Mouse (Mus musculus) heart, embryonic 12.5 days (tissue): Measurements from ENCODE around the gene Plekhg2. TPM values are rescaled to one million over a fixed set of nuclear protein-coding genes. Genes with fewer than 3 reads are reported as not detected.

Experiments
- ATAC-seq: fragments of 200-750 bp; cut with Nextera tagmentation; 2 replicates; pipeline ENCODE4 v1.8.0; 2017; ENCODE audit warnings: moderate TSS enrichment, moderate library complexity; ENCODE audit not compliant: insufficient number of reproducible peaks, low FRiP score
- H3K27ac ChIP-seq: fragments of 300-500 bp; sonication (generic); 2 replicates; pipeline ENCODE4 v1.5.1; 2016; ENCODE audit warnings: mild to moderate bottlenecking, moderate library complexity; ENCODE audit not compliant: poor library complexity, severe bottlenecking
- H3K27me3 ChIP-seq: fragments of 300-500 bp; sonication (generic); replicated peaks from 2 replicates; pipeline ENCODE4 v1.6.1; 2016; ENCODE audit warnings: mild to moderate bottlenecking, moderate library complexity
- H3K36me3 ChIP-seq: fragments of 300-500 bp; sonication (generic); 2 replicates; pipeline ENCODE4 v1.6.1; 2016; ENCODE audit warnings: mild to moderate bottlenecking, moderate library complexity
- H3K4me1 ChIP-seq: fragments of 300-500 bp; sonication (generic); replicated peaks from 2 replicates; pipeline ENCODE4 v1.6.1; 2016; ENCODE audit warnings: mild to moderate bottlenecking
- H3K4me2 ChIP-seq: fragments of 300-500 bp; sonication (generic); 2 replicates; pipeline ENCODE4 v1.6.1; 2016; ENCODE audit warnings: mild to moderate bottlenecking, moderate library complexity
- H3K4me3 ChIP-seq: fragments of 300-500 bp; sonication (generic); 2 replicates; pipeline ENCODE4 v1.5.1; 2016; ENCODE audit warnings: mild to moderate bottlenecking
- H3K9ac ChIP-seq: fragments of 300-500 bp; sonication (generic); 2 replicates; pipeline ENCODE4 v1.6.1; 2016; ENCODE audit warnings: mild to moderate bottlenecking, moderate library complexity
- H3K9me3 ChIP-seq: fragments of 300-500 bp; sonication (generic); replicated peaks from 2 replicates; pipeline ENCODE4 v1.6.1; 2016; ENCODE audit warnings: mild to moderate bottlenecking, moderate library complexity
- WGBS: fragments of 180-500 bp; shearing (Covaris S2); methylation state at CpG from one replicate; pipeline ENCODE4 v1.1.7; 2016; 5-methylcytosine and 5-hydroxymethylcytosine counted together
- polyA plus RNA-seq: library from polyadenylated mRNA; unstranded; fragments of >200 nt; fragmentation: Nextera tagmentation; extraction: Ambion mirVana; gene quantifications from 2 replicates; pipeline ENCODE4 v1.2.1, GENCODE M21; 2016

Gene Plekhg2
- polyA plus RNA-seq, 1 experiment from 2014 or later, result 58.0 TPM

DNA sequence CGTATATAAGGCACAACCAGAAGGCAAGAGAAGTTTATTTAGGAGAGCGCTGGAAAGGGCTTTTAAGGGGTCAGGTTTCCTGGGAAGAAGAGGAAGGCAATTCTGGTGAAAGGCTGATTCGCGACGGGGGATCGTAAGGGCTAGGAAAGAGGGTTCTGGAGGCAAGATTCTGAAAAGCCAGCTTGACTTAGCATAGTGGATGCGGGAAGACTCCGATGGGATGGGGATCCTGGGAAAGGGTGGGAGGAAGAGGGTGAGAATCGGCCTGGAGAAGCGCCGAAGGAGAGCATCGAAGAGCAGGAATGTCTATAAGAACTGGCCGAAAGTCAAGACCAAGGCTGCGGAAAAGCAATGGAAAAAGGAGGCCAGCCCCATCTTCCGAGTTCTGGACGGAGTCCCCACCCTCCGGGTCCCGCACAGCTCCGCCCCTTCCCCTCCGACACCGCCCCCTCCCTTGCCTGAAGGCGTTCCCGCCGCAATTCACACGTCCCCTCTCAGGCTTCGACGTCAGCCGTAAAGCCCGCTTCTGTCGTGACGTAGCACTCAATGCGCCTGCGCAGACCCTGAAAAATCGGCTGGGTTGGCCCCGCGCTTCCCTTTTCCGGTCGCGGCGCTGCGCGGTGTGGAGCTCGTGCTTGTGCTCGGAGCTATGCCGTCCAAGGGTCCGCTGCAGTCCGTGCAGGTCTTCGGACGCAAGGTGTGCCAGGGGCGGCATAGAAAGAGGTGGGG, 22.1 kb downstream of the Plekhg2 start, which contains the start of gene Rps16:
TSS of gene Rps16 (plus strand) at position 498 of the 729 bp plus-strand sequence.
- WGBS, result under 1% methylated on average over 50 of the region's 50 CpGs
- H3K36me3 ChIP-seq, result peaks cover 33% of the 10 kb centered on the region
- peak within 1 kb of the TSS; percentile 84 for H3K27ac ChIP-seq
- peak within 1 kb of the TSS; percentile 94 for H3K4me3 ChIP-seq
- peak within 1 kb of the TSS; percentile 95 for H3K4me2 ChIP-seq
- peaks cover 18% of the 10 kb centered on the region for H3K4me1 ChIP-seq
- no peaks in the 10 kb centered on the region for H3K27me3 ChIP-seq
- peak; percentile 97 for ATAC-seq
- H3K9ac ChIP-seq, result peak within 1 kb of the TSS; percentile 99
- H3K9me3 ChIP-seq, result no peaks in the 10 kb centered on the region

DNA sequence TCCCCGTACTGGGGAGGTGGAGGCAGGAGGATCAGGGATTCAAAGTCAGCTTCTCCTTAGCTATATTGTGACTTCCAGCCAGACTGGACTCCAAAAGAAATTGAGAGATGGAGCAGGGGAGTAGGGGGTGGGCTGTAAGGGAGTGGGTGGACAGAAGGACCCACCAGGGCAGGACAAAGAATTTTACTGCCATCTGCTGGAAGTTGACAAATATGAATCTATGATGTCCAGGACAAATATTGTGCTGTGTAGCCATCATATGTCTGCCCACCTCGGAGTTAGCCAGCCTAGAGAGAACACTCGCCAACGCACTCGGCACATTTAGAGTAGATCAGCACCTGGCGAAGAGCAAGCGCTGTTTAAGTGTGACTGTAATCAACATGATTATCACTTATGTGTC, 23.8 kb downstream of the Plekhg2 start:
- no peak for ATAC-seq
- no peaks in the 10 kb centered on the region for H3K27me3 ChIP-seq
- peaks cover 21% of the 10 kb centered on the region for H3K36me3 ChIP-seq
- H3K9me3 ChIP-seq, result no peaks in the 10 kb centered on the region
- 82% methylated on average over 7 of the region's 7 CpGs for WGBS
- H3K4me3 ChIP-seq, result no peak overlapping the region
- no peak overlapping the region for H3K4me2 ChIP-seq
- H3K27ac ChIP-seq, result no peak overlapping the region
- no peak overlapping the region for H3K9ac ChIP-seq
- peaks cover 18% of the 10 kb centered on the region for H3K4me1 ChIP-seq

DNA sequence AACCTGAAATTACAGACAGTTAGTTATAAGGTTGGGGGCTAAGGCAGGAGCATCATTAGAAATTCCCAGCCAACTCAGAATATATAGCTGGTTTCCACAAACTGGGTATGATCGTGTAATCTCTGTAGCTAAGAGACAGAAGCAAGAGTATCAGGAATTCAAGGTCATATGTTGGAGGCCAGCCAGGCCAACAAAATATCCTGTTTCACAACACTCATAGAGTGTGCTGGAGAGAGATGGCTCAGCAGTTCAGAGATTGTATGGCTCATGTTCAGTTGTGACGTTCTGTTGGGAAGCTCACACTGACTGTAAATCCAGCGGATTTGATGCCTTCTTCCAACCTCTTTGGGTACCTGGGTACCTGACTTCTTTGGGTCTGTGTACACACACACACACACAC, 24.7 kb downstream of the Plekhg2 start:
- no peak overlapping the region for H3K27ac ChIP-seq
- H3K36me3 ChIP-seq, result peaks cover 13% of the 10 kb centered on the region
- no peaks in the 10 kb centered on the region for H3K27me3 ChIP-seq
- WGBS, result 70% methylated on average over 3 of the region's 3 CpGs
- H3K9ac ChIP-seq, result peak overlapping the region; percentile 36; the same call in 1 of the 2 replicates
- H3K4me1 ChIP-seq, result peaks cover 18% of the 10 kb centered on the region
- ATAC-seq, result no peak
- H3K4me2 ChIP-seq, result no peak overlapping the region
- no peaks in the 10 kb centered on the region for H3K9me3 ChIP-seq
- no peak overlapping the region for H3K4me3 ChIP-seq

DNA sequence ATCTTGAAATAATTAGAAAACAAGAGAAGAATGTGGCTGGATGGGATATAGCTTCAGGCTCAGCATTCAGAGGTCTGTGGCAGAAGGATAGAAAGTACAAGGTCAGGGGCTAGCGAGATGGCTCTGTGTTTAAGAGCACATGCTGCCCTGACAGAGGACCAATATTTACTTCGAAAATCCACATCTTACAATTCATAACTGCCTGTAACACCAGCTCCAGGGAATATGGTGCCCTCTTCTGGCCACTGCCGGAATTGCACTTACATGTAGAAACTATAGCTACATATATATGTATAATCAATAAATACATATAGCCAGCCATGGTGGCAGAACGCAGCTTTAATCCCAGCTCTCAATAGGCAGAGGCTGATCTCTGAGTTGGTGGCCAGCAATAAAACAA, 27.8 kb downstream of the Plekhg2 start:
- H3K4me3 ChIP-seq, result no peak overlapping the region
- H3K4me1 ChIP-seq, result peaks cover 9% of the 10 kb centered on the region
- WGBS, result 12% methylated on average over 4 of the region's 4 CpGs
- H3K27me3 ChIP-seq, result no peaks in the 10 kb centered on the region
- no peak overlapping the region for H3K4me2 ChIP-seq
- no peaks in the 10 kb centered on the region for H3K36me3 ChIP-seq
- H3K9ac ChIP-seq, result no peak overlapping the region
- no peak overlapping the region for H3K27ac ChIP-seq
- no peak for ATAC-seq
- no peaks in the 10 kb centered on the region for H3K9me3 ChIP-seq

- no peaks in the 10 kb centered on the region for H3K36me3 ChIP-seq
- H3K9ac ChIP-seq, result no peak overlapping the region
- peaks cover 13% of the 10 kb centered on the region for H3K4me1 ChIP-seq
- 38% methylated on average over 7 of the region's 7 CpGs for WGBS
- no peak overlapping the region for H3K4me2 ChIP-seq
- no peak overlapping the region for H3K4me3 ChIP-seq
- no peaks in the 10 kb centered on the region for H3K27me3 ChIP-seq
- no peaks in the 10 kb centered on the region for H3K9me3 ChIP-seq
- no peak for ATAC-seq
- no peak overlapping the region for H3K27ac ChIP-seq
These were observed 31.0 kb downstream of the Plekhg2 start for GRCm38 (mm10) chr7:28341381-28341780.

GRCm38 (mm10) chr7:28339213-28339917, 33.0 kb downstream of the Plekhg2 start:
- peak overlapping the region; percentile 90 for H3K27ac ChIP-seq
- no peak for ATAC-seq
- peaks cover 16% of the 10 kb centered on the region for H3K4me1 ChIP-seq
- H3K27me3 ChIP-seq, result no peaks in the 10 kb centered on the region
- H3K36me3 ChIP-seq, result peaks cover 8% of the 10 kb centered on the region
- H3K9ac ChIP-seq, result peak overlapping the region; percentile 71; the same call in 1 of the 2 replicates
- H3K4me2 ChIP-seq, result peak overlapping the region; percentile 95
- 78% methylated on average over 19 of the region's 19 CpGs for WGBS
- H3K4me3 ChIP-seq, result peak overlapping the region; percentile 93
- no peaks in the 10 kb centered on the region for H3K9me3 ChIP-seq

DNA sequence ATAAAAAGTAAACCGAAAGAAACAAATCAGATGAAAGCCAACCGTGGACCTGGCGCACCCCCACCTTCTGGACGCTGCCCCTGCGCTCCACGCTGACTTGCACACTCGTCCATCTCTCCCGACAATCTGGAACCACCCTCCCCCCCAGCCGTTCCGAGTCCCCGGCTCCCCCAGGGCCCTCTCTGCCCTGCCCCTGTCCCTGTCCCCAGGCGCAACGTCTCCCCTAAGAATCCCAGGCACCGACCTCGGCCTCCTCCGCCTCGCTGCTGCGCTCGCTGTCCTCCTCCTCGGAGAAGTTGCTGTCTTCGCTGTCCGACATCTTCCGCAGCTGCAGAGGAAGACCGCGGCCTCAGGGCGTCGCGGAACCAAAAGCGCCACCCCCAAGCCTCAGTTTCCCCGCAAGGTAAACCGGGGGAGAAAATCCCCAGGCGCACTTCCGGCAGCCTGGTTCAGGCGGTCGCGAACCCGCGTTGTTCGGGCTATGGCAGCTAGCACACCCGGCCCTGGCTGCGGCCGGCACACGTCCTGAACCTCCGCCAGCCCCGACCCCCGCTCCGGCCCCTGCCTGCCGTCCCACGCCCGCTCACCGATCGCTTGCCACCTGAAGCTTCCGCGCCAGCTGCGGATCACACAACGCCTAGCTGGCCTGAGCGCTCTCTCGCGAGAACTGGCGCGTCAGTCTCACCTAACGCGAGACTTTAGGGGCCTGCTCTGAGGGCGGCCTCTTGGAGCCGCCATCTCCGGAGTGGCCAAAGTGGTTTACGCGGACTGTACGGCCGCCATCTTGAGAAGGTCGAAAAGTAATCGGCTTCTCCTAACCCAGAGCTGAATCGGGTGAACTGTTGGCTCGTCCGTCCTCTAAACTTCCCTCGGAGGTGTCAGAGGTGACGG, 34.0 kb downstream of the Plekhg2 start, which contains the start of gene Supt5:
TSS of gene Supt5 (minus strand) at position 639 of the 891 bp plus-strand sequence.
- peaks cover 14% of the 10 kb centered on the region for H3K36me3 ChIP-seq
- under 1% methylated on average over 77 of the region's 77 CpGs for WGBS
- H3K4me3 ChIP-seq, result peak within 1 kb of the TSS; percentile 93
- H3K9ac ChIP-seq, result peak within 1 kb of the TSS; percentile 95
- peaks cover 16% of the 10 kb centered on the region for H3K4me1 ChIP-seq
- peak within 1 kb of the TSS; percentile 95 for H3K4me2 ChIP-seq
- H3K27me3 ChIP-seq, result no peaks in the 10 kb centered on the region
- H3K27ac ChIP-seq, result peak within 1 kb of the TSS; percentile 90
- ATAC-seq, result peak; percentile 99
- no peaks in the 10 kb centered on the region for H3K9me3 ChIP-seq

GRCm38 (mm10) chr7:28335471-28335870, 36.9 kb downstream of the Plekhg2 start:
- 95% methylated on average over 2 of the region's 2 CpGs for WGBS
- Histone ChIP-seq H3K27ac (no peak overlapping the region), H3K4me3 (no peak overlapping the region), H3K9me3 (no peaks in the 10 kb centered on the region), H3K27me3 (no peaks in the 10 kb centered on the region), H3K4me1 (peaks cover 10% of the 10 kb centered on the region), H3K36me3 (peaks cover 35% of the 10 kb centered on the region), H3K4me2 (no peak overlapping the region), H3K9ac (no peak overlapping the region)
- ATAC-seq, result no peak

DNA sequence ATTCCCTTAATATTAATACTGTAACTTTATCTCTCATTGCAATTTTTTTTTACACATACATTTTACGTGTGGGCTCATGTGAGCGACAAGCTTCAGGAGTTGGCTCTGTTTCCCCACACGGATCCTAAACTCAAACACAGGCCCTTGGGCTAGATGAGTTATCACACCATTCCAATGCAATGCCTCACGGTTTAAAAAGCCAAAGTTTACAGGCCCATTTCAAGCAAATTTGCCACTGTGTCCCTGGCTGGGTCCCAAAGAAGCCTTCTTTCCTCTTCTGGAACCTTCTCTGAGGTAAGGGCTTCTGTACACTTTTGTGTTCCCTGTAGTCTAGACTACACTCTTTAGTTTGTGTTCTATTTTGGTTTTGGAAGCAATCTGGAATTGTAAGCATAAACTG, 37.9 kb downstream of the Plekhg2 start:
- 91% methylated on average over 4 of the region's 4 CpGs for WGBS
- H3K4me2 ChIP-seq, result no peak overlapping the region
- H3K4me3 ChIP-seq, result no peak overlapping the region
- H3K9me3 ChIP-seq, result no peaks in the 10 kb centered on the region
- no peak overlapping the region for H3K27ac ChIP-seq
- no peaks in the 10 kb centered on the region for H3K27me3 ChIP-seq
- ATAC-seq, result no peak
- peaks cover 10% of the 10 kb centered on the region for H3K4me1 ChIP-seq
- peaks cover 44% of the 10 kb centered on the region for H3K36me3 ChIP-seq
- H3K9ac ChIP-seq, result no peak overlapping the region

GRCm38 (mm10) chr7:28328260-28328659, 44.1 kb downstream of the Plekhg2 start:
- Histone ChIP-seq H3K4me3 (no peak overlapping the region), H3K27me3 (no peaks in the 10 kb centered on the region), H3K9ac (no peak overlapping the region), H3K4me2 (no peak overlapping the region), H3K4me1 (no peaks in the 10 kb centered on the region), H3K27ac (no peak overlapping the region), H3K36me3 (peaks cover 90% of the 10 kb centered on the region), H3K9me3 (no peaks in the 10 kb centered on the region)
- 92% methylated on average over 2 of the region's 2 CpGs for WGBS
- ATAC-seq, result no peak

DNA sequence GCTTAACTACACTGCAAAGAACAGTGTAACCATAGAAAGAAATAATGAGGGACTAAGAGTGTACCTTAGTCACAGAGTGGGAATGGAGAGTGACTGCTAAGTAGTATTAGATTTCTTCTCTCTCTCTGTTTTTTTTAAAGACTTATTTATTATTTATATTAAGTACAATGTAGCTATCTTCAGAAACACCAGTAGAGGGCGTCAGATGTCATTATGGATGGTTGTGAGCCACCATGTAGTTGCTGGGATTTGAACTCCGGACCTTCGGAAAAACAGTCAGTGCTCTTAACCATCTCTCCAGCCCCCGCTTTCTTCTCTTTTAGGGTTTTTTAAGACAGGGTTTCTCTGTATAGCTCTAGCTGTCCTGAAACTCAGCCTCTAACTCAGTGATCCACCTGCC, 45.9 kb downstream of the Plekhg2 start:
- Histone ChIP-seq H3K27ac (no peak overlapping the region), H3K4me2 (no peak overlapping the region), H3K9ac (no peak overlapping the region), H3K27me3 (no peaks in the 10 kb centered on the region), H3K4me1 (no peaks in the 10 kb centered on the region), H3K9me3 (no peaks in the 10 kb centered on the region), H3K4me3 (no peak overlapping the region), H3K36me3 (peaks cover 98% of the 10 kb centered on the region)
- no peak for ATAC-seq
- 78% methylated on average over 4 of the region's 4 CpGs for WGBS
